Mouse (Mus musculus) MEL (cell line): ENCODE data around the gene Cox6a1.

Experiments used
- BHLHE40 ChIP-seq: IDR thresholded peaks from 2 replicates; pipeline ENCODE4 v1.6.1; 2012; ENCODE audit warnings: low read depth, mild to moderate bottlenecking, inconsistent platforms, low read length, improper control_type of control experiment, borderline replicate concordance
- CTCF ChIP-seq, 3 experiments: IDR thresholded peaks in 2 of 3; conservative IDR thresholded peaks in 1 of 3; 2 replicates each; pipeline ENCODE4 v1.5.1; 2011 to 2012; ENCODE audit warnings: low read length in 3 of 3, low read depth in 2 of 3, mild to moderate bottlenecking in 2 of 3, improper control_type of control experiment in 1 of 3, inconsistent platforms in 1 of 3, mixed read lengths in 1 of 3, moderate library complexity in 1 of 3; ENCODE audit not compliant: control insufficient read depth in 1 of 3, insufficient read depth in 1 of 3, poor library complexity in 1 of 3, severe bottlenecking in 1 of 3
- ELF1 ChIP-seq: IDR thresholded peaks from 2 replicates; pipeline ENCODE4 v1.6.1; 2014; ENCODE audit warnings: low read depth, mild to moderate bottlenecking, inconsistent platforms, low read length, improper control_type of control experiment, moderate library complexity
- EP300 ChIP-seq, 2 experiments: IDR thresholded peaks; 2 replicates each; pipeline ENCODE4 v1.6.1; 2011; ENCODE audit warnings: improper control_type of control experiment in 2 of 2, low read length in 2 of 2, low read depth in 1 of 2, mild to moderate bottlenecking in 1 of 2
- ETS1 ChIP-seq: IDR thresholded peaks from 2 replicates; pipeline ENCODE4 v1.6.1; 2012; ENCODE audit warnings: low read depth, mild to moderate bottlenecking, inconsistent platforms, low read length, improper control_type of control experiment, moderate library complexity
- GATA1 ChIP-seq: IDR thresholded peaks from 2 replicates; pipeline ENCODE4 v1.6.1; 2011; ENCODE audit warnings: low read depth, low read length, improper control_type of control experiment
- MAX ChIP-seq: IDR thresholded peaks from 2 replicates; pipeline ENCODE4 v1.6.1; 2011; ENCODE audit warnings: low read length, improper control_type of control experiment
- POLR2A ChIP-seq, 2 experiments: IDR thresholded peaks; 2 replicates each; pipeline ENCODE4 v1.6.1; 2011 to 2012; ENCODE audit warnings: low read length in 2 of 2, mild to moderate bottlenecking in 2 of 2, control low read depth in 1 of 2, improper control_type of control experiment in 1 of 2, low read depth in 1 of 2, moderate library complexity in 1 of 2; ENCODE audit not compliant: control insufficient read depth in 1 of 2, insufficient read depth in 1 of 2, poor library complexity in 1 of 2
- RAD21 ChIP-seq: IDR thresholded peaks from 2 replicates; pipeline ENCODE4 v1.6.1; 2011; ENCODE audit warnings: mild to moderate bottlenecking, low read depth, low read length, improper control_type of control experiment
- TBP ChIP-seq: IDR thresholded peaks from 2 replicates; pipeline ENCODE4 v1.8.0; 2011; ENCODE audit warnings: low read depth, low read length, improper control_type of control experiment
- USF2 ChIP-seq, 2 experiments: IDR thresholded peaks; 2 replicates each; pipeline ENCODE4 v1.6.1; 2011 to 2012; ENCODE audit warnings: improper control_type of control experiment in 2 of 2, low read length in 2 of 2, borderline replicate concordance in 1 of 2, inconsistent platforms in 1 of 2, low read depth in 1 of 2, mild to moderate bottlenecking in 1 of 2; ENCODE audit not compliant: insufficient read depth in 1 of 2
- ZC3H11A ChIP-seq: IDR thresholded peaks from 2 replicates; pipeline ENCODE4 v1.6.1; 2012; ENCODE audit warnings: low read depth, mild to moderate bottlenecking, inconsistent platforms, low read length, improper control_type of control experiment
- ZKSCAN1 ChIP-seq: IDR thresholded peaks from 2 replicates; pipeline ENCODE4 v1.6.1; 2012; ENCODE audit warnings: low read depth, mild to moderate bottlenecking, inconsistent platforms, low read length, improper control_type of control experiment, moderate library complexity

- TF ChIP-seq CTCF (IDR thresholded peaks at IDR 0.05 in 2 of 3, conservative IDR thresholded peaks at IDR 0.05 in 1 of 3; ENCODE audit: control insufficient read depth in 1 of 3, insufficient read depth in 1 of 3, low read depth in 2 of 3, low read length in 3 of 3, poor library complexity in 1 of 3, severe bottlenecking in 1 of 3) (no peak), EP300 (IDR thresholded peaks at IDR 0.05; ENCODE audit: low read depth in 1 of 2, low read length in 2 of 2) (no peak), BHLHE40 (no peak), POLR2A (IDR thresholded peaks at IDR 0.05; ENCODE audit: control insufficient read depth in 1 of 2, insufficient read depth in 1 of 2, low read depth in 1 of 2, low read length in 2 of 2, poor library complexity in 1 of 2) (no peak), ZC3H11A (no peak), GATA1 (no peak), ZKSCAN1 (no peak), RAD21 (no peak), TBP (no peak), ELF1 (no peak), USF2 (IDR thresholded peaks at IDR 0.05; ENCODE audit: borderline replicate concordance in 1 of 2, insufficient read depth in 1 of 2, low read depth in 1 of 2, low read length in 2 of 2) (no peak), ETS1 (no peak), MAX (no peak)
These were observed 31.7 kb downstream of the Cox6a1 start for GRCm38 (mm10) chr5:115316968-115317644.
